Mouse (Mus musculus): ENCODE results near the gene Slc25a1.
A peak's percentile ranks its signal among the peaks of the same experiment; 100 is the strongest.
"Not testable (repeated sequence)": the region's sequence is repeated elsewhere in the genome, so short reads cannot be mapped to it uniquely, and the experiment has no call there.

Gene Slc25a1

DNA sequence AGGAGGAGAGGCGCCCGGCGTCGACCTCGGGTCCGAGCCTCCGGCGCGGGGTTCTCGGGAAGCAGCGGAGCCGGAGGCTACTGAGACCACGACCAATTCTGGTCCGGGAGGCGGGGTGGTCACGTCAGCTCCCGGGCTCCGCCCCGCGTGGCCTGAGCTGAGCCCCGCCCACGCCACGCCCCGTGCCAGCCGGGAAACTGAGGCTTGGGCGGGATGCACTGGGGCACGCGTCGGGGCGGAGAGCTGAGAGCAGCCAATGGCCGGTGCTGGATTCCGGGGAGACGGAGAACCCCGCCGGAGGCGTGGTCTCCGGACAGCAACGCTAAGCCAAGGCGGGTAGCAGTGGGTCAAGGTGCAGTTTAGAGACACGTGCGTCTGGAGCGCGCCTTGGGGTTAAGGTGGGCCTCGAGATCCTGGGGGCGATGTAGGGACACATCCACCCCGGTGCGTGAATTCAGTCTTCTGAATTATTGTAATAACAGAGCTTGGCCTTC is at the start of gene Slc25a1:
Gene Slc25a1, minus strand, starts transcription at position 133 of the 494 bp plus-strand sequence.
- DNase-seq: peak; percentile 69

DNA sequence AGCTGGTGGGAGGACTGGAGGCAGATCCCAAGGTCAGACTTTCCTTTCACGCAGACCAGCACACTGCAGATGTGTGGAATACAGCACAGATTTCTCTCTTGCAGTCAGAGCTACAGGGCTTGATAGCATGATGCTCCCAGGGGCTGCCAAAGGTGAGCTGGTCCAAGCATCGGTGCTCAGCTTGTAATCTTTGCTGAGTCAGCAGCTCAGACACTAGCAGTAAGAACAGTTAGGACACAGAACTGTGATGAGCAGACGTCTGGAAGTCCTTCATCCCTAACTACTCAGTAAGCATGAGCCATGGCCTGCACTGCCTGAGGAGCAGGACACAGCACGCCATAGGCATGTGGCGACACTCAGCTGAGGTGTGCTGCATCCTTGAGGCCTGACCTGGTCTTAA is 43.8 kb upstream of the Slc25a1 start:
- DNase-seq: no peak

GRCm38 (mm10) chr16:17962091-17962490 is 34.1 kb upstream of the Slc25a1 start:
- peak; percentile 17 for DNase-seq

GRCm38 (mm10) chr16:17956052-17956638 is 28.1 kb upstream of the Slc25a1 start:
- DNase-seq: not testable (repeated sequence)

GRCm38 (mm10) chr16:17951618-17952017 is 23.6 kb upstream of the Slc25a1 start:
- DNase-seq: no peak

DNA sequence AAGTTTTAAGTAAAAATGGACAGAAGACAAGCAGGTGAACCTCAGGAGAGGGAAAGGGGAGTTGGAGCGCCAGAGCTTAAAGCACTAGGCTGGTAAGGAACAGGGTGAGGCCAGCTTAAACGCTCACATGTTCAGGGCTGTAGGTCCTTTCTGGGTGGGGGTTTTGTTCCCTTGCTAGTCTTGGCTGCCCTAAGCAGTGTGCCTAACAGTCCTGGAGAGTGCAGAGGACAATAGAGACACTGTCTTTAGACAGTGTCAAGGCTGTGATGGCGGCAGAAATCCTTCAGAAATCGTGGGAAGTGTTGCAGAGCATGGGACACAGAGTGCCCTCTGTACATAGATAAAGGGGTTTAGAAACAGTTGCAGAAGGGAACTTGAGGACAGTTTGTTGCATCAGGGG is 22.0 kb upstream of the Slc25a1 start:
- no peak for DNase-seq

DNA sequence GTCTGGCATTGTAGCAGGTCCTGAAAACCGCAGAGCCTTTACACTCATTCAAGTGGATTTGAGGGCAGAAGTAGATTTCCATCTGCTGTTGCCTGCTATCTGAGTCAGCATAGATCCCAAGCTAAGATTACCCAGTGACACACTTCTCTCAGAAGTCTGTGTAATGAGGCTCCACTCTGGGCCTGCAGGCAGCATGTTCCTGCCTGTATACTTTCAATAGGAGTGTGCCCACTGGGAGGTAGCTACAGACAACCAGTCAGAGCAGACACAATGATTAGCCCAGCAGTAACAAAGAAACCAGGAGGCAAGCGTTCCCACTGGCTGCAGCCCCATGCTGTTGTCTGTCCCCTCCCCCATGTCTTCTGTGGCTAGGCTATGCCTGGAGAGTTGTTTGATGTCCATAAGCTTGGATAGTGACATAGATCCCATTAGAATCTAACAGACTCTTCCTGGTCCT is 21.4 kb upstream of the Slc25a1 start:
- DNase-seq: no peak

DNA sequence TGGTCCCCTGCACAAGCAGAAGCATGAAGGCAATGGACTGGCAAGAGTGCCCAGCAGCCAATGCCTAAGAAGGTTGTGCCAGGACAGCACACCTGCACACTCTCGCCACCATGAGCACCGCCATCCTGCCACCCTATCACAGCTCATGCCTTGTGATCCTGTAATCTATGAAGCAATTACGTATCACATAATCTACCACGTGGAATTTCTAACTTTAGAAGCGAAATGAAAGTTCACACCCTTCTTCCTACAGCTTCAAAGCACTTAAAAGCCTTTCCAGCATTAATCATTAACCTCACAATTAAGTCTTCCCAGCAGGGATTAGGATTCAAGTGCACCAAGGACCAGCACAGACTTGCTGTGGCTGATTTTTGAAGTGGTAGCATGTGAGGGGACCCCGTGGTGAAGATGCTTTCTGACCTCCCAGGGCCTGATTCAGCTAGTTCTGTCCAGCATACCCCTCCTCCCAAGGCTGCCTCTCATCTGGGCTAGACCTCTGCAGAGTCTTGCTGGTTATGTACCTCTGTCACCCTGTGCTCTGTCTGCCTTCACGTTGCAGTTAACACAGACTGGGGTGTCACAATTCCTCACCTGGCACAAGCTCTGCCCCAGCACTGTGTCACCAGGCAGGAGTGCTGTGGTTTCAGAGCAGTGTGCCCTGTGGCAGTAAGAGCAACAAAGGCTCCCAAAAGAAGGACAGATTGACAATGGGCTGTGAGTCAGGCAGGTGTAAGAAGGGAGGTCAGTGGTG is 17.2 kb upstream of the Slc25a1 start:
- DNase-seq: no peak

GRCm38 (mm10) chr16:17943466-17943865 is 15.4 kb upstream of the Slc25a1 start:
- DNase-seq: no peak

- no peak for DNase-seq
These were observed 11.3 kb upstream of the Slc25a1 start for GRCm38 (mm10) chr16:17939255-17939751.

GRCm38 (mm10) chr16:17938821-17939220 is 10.8 kb upstream of the Slc25a1 start:
- peak; percentile 70 for DNase-seq

- DNase-seq: no peak
These were observed 10.2 kb upstream of the Slc25a1 start for GRCm38 (mm10) chr16:17938187-17938586.

DNA sequence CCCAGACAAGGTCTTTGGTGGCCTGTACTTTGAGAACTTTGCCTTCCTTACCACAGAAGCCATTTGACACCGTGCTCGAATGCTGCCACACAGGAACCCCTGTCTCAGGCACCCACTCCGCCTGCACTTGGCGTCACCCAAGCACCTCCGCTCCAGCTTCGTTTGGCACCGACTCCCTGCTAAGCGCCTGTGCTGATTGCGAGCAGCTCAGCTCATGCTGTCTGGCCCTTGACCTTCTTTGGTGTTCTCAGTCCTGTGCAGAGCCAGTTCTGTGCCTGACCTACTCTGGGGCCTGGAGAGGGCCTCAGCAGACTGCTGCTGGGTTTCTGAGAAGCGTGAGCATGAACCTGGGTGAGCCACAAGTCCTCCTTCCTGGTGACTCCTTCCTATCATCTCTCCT is 8.8 kb upstream of the Slc25a1 start:
- no peak for DNase-seq

- no peak for DNase-seq
These were observed 6.5 kb upstream of the Slc25a1 start for GRCm38 (mm10) chr16:17934445-17934910.

GRCm38 (mm10) chr16:17933594-17934444 is 5.8 kb upstream of the Slc25a1 start:
- DNase-seq: no peak

DNA sequence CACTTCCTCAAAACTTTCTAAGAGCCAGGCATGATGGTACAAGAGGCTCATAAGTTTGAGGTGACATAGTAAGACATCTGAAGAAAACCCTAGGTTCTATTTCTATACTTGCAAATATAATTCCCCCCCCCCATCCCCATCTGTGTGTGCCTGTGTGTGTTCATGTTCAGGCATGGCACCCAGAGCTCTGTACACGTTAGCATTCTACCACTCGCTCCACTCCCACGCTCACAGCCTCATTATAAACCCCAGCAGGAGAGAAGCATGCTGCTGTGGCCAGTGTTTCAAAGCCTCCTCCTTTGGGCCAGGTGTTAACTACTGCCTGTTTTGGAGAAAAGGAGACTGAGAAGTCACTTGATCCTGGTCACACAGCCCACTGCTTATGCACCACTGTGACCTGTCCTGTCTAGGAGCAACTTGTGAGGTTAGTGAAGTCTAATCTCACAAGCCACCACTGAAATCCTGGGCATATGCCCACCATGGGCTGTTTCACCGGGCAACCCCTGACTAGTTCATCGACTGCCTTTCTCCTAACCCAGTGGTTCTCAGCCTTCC is 4.0 kb upstream of the Slc25a1 start:
- no peak for DNase-seq

DNA sequence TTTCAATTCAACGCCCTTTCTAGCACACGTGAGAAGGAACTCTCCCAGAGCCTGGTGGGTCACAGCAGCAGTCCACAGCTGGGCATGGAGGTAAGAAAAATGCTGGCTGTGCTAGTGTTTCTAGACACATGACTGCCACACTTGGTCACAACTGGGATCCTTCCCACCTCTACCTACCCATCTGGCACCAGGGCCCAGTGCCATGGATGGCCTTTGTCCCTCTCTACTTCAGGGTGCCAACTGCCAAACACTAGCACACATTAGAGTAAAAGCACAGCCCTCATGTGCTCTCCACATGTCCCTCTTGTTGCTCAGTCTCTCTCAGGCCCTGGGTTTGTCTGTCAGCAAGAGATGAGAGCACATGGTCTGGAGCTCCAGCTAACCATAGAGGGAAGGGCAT is 1.6 kb upstream of the Slc25a1 start:
- no peak for DNase-seq

GRCm38 (mm10) chr16:17929211-17929610 is 1.2 kb upstream of the Slc25a1 start:
- DNase-seq: no peak

GRCm38 (mm10) chr16:17928627-17929104 is 647 bp upstream of the Slc25a1 start:
- peak; percentile 76 for DNase-seq

- peak; percentile 57 for DNase-seq
These were observed 502 bp downstream of the Slc25a1 start for GRCm38 (mm10) chr16:17927351-17928082.

GRCm38 (mm10) chr16:17922163-17922538 is 5.9 kb downstream of the Slc25a1 start:
- DNase-seq: no peak
